Mouse (Mus musculus): ENCODE results near the gene Hpse2. TPM values are rescaled to one million over a fixed set of nuclear protein-coding genes. Genes with fewer than 3 reads are reported as not detected.

The Hpse2 gene
- polyA plus RNA-seq, 2 experiments = 4.0 to 5.6 TPM

- Histone ChIP-seq H3K36me3 (ENCODE audit: control insufficient read depth, insufficient read depth, low read length) (no peaks in the 10 kb centered on the region), H3K9ac (ENCODE audit: low read depth, low read length, severe bottlenecking) (no peak overlapping the region), H3K4me2 (replicated peaks; ENCODE audit: low read depth, low read length, severe bottlenecking) (no peak overlapping the region), H3K4me3 (replicated peaks; ENCODE audit: low read length) (no peak overlapping the region), H3K27me3 (ENCODE audit: control insufficient read depth, insufficient read depth, low read length) (no peaks in the 10 kb centered on the region), H3K9me3 (ENCODE audit: control insufficient read depth, low read length) (peaks cover 4% of the 10 kb centered on the region; the same call in 1 of the 2 replicates), H3K27ac (replicated peaks; ENCODE audit: low read depth, low read length) (no peak overlapping the region), H3K4me1 (ENCODE audit: control insufficient read depth, insufficient read depth, low read length) (0 out of 2 replicates have a peak, but pooled peaks cover 4% of the 10 kb centered on the region)
- DNase-seq (ENCODE audit: low spot score) (no peak), ATAC-seq (ENCODE audit: low FRiP score, low read depth) (no peak)
- WGBS = 67% methylated on average over 1 of the region's 1 CpGs
- no peak for TF ChIP-seq POLR2A (IDR thresholded peaks at IDR 0.05; ENCODE audit: borderline replicate concordance, extremely low read depth, insufficient read depth, insufficient read length)
Observed at GRCm38 (mm10) chr19:42986315-42986701, 401.8 kb downstream of the Hpse2 start.

- ATAC-seq (ENCODE audit: low FRiP score, low read depth) (0 out of 2 replicates have a peak, but pooled peaks have one; percentile 23), DNase-seq (ENCODE audit: low spot score) (peak; percentile 82)
- no peak for TF ChIP-seq POLR2A (IDR thresholded peaks at IDR 0.05; ENCODE audit: borderline replicate concordance, extremely low read depth, insufficient read depth, insufficient read length)
- Histone ChIP-seq H3K4me3 (replicated peaks; ENCODE audit: low read length) (no peak overlapping the region), H3K27me3 (ENCODE audit: control insufficient read depth, insufficient read depth, low read length) (no peaks in the 10 kb centered on the region), H3K4me2 (replicated peaks; ENCODE audit: low read depth, low read length, severe bottlenecking) (no peak overlapping the region), H3K27ac (replicated peaks; ENCODE audit: low read depth, low read length) (no peak overlapping the region), H3K36me3 (ENCODE audit: control insufficient read depth, insufficient read depth, low read length) (no peaks in the 10 kb centered on the region), H3K9ac (ENCODE audit: low read depth, low read length, severe bottlenecking) (no peak overlapping the region), H3K9me3 (ENCODE audit: control insufficient read depth, low read length) (peaks cover 4% of the 10 kb centered on the region; the same call in 1 of the 2 replicates), H3K4me1 (ENCODE audit: control insufficient read depth, insufficient read depth, low read length) (0 out of 2 replicates have a peak, but pooled peaks cover 4% of the 10 kb centered on the region)
- 41% methylated on average over 4 of the region's 4 CpGs for WGBS
Observed at GRCm38 (mm10) chr19:42985372-42986314, 402.5 kb downstream of the Hpse2 start.

GRCm38 (mm10) chr19:42980537-42980936 is 407.6 kb downstream of the Hpse2 start:
- Histone ChIP-seq H3K9ac (ENCODE audit: low read depth, low read length, severe bottlenecking) (no peak overlapping the region), H3K4me3 (replicated peaks; ENCODE audit: low read length) (no peak overlapping the region), H3K4me1 (ENCODE audit: control insufficient read depth, insufficient read depth, low read length) (no peaks in the 10 kb centered on the region), H3K4me2 (replicated peaks; ENCODE audit: low read depth, low read length, severe bottlenecking) (no peak overlapping the region), H3K36me3 (ENCODE audit: control insufficient read depth, insufficient read depth, low read length) (no peaks in the 10 kb centered on the region), H3K27me3 (ENCODE audit: control insufficient read depth, insufficient read depth, low read length) (no peaks in the 10 kb centered on the region), H3K9me3 (ENCODE audit: control insufficient read depth, low read length) (peaks cover 6% of the 10 kb centered on the region; the same call in 1 of the 2 replicates), H3K27ac (replicated peaks; ENCODE audit: low read depth, low read length) (no peak overlapping the region)
- 49% methylated on average over 3 of the region's 3 CpGs for WGBS
- ATAC-seq (ENCODE audit: low FRiP score, low read depth) (no peak), DNase-seq (ENCODE audit: low spot score) (no peak)
- TF ChIP-seq POLR2A (IDR thresholded peaks at IDR 0.05; ENCODE audit: borderline replicate concordance, extremely low read depth, insufficient read depth, insufficient read length) = no peak

- no peak overlapping the region for H3K9ac ChIP-seq (ENCODE audit: low read depth, low read length, severe bottlenecking)
- DNase-seq (ENCODE audit: low spot score) = no peak
- H3K27me3 ChIP-seq (ENCODE audit: control insufficient read depth, insufficient read depth, low read length) = no peaks in the 10 kb centered on the region
- no peak for TF ChIP-seq POLR2A (IDR thresholded peaks at IDR 0.05; ENCODE audit: borderline replicate concordance, extremely low read depth, insufficient read depth, insufficient read length)
- 0 out of 2 replicates have a peak, but pooled peaks cover 2% of the 10 kb centered on the region for H3K9me3 ChIP-seq (ENCODE audit: control insufficient read depth, low read length)
- 41% methylated on average over 2 of the region's 2 CpGs for WGBS
- no peak overlapping the region for H3K4me2 ChIP-seq (replicated peaks; ENCODE audit: low read depth, low read length, severe bottlenecking)
- no peaks in the 10 kb centered on the region for H3K4me1 ChIP-seq (ENCODE audit: control insufficient read depth, insufficient read depth, low read length)
- no peak for ATAC-seq (ENCODE audit: low FRiP score, low read depth)
- no peaks in the 10 kb centered on the region for H3K36me3 ChIP-seq (ENCODE audit: control insufficient read depth, insufficient read depth, low read length)
- H3K27ac ChIP-seq (replicated peaks; ENCODE audit: low read depth, low read length) = no peak overlapping the region
- H3K4me3 ChIP-seq (replicated peaks; ENCODE audit: low read length) = no peak overlapping the region
Observed at GRCm38 (mm10) chr19:42977938-42978337, 410.2 kb downstream of the Hpse2 start.

- H3K4me1 ChIP-seq (ENCODE audit: control insufficient read depth, insufficient read depth, low read length) = no peaks in the 10 kb centered on the region
- H3K9me3 ChIP-seq (ENCODE audit: control insufficient read depth, low read length) = 0 out of 2 replicates have a peak, but pooled peaks cover 2% of the 10 kb centered on the region
- H3K4me3 ChIP-seq (replicated peaks; ENCODE audit: low read length) = no peak overlapping the region
- ATAC-seq (ENCODE audit: low FRiP score, low read depth) (0 out of 2 replicates have a peak, but pooled peaks have one; percentile 26), DNase-seq (ENCODE audit: low spot score) (no peak)
- no peak for TF ChIP-seq POLR2A (IDR thresholded peaks at IDR 0.05; ENCODE audit: borderline replicate concordance, extremely low read depth, insufficient read depth, insufficient read length)
- H3K36me3 ChIP-seq (ENCODE audit: control insufficient read depth, insufficient read depth, low read length) = no peaks in the 10 kb centered on the region
- H3K9ac ChIP-seq (ENCODE audit: low read depth, low read length, severe bottlenecking) = no peak overlapping the region
- no peak overlapping the region for H3K4me2 ChIP-seq (replicated peaks; ENCODE audit: low read depth, low read length, severe bottlenecking)
- 54% methylated on average over 5 of the region's 5 CpGs for WGBS
- H3K27ac ChIP-seq (replicated peaks; ENCODE audit: low read depth, low read length) = no peak overlapping the region
- H3K27me3 ChIP-seq (ENCODE audit: control insufficient read depth, insufficient read depth, low read length) = no peaks in the 10 kb centered on the region
Observed at GRCm38 (mm10) chr19:42973740-42974139, 414.4 kb downstream of the Hpse2 start.

Measured in limb, embryonic 14.5 days (tissue).